27 mouse cellular contexts compared by ENCODE assay signal in genomic region chr2:45062136-45062535, GRCm38 (mm10). TPM values are rescaled to one million over a fixed set of nuclear protein-coding genes. Genes with fewer than 3 reads are reported as not detected.
DNase-seq lines count a peak whose midpoint lies in the region; ATAC-seq and TF ChIP-seq lines count a peak whose summit lies in the region.
"Had no signal": no experiment of that assay in that cellular context is flagged by ENCODE, and none has a peak within 500 bp of the region (broad histone marks: within the 10 kb centered on the region; RNA-seq: fewer than 3 reads in every experiment).

No protein-coding gene starts in this region.

- DNase-seq in forebrain, embryonic 14.5 days (ENCODE audit: low spot score), result no peak
- DNase-seq in forebrain, embryonic 10.5 days (ENCODE audit: extremely low spot score, low spot score), result no peak
- DNase-seq in heart, postnatal 25 days (ENCODE audit: low spot score), result no peak
- peak; percentile 52 for DNase-seq in kidney, adult 11 months
- no peak for DNase-seq in layer of hippocampus, adult 2 months (ENCODE audit: low spot score in 2 of 2)
- DNase-seq in layer of hippocampus, adult 9-11 months, result no peak
- DNase-seq: adrenal gland, adult 8-10 months; cerebellum, adult 2 months; cerebellum, postnatal 14 days; gastrocnemius, adult 2 months; liver, embryonic 13.5 days; lung, adult 18-20 months; thymus, adult 2 months; thymus, postnatal 36 days had no signal

- H3K36me3 ChIP-seq in forebrain, embryonic 14.5 days (ENCODE audit: control insufficient read depth, insufficient read depth, low read length), result no peaks in the 10 kb centered on the region
- peaks cover 12% of the 10 kb centered on the region; the same call in 1 of the 2 replicates for H3K36me3 ChIP-seq in forebrain, embryonic 10.5 days (replicated peaks)
- no peaks in the 10 kb centered on the region for H3K36me3 ChIP-seq in heart, embryonic 14.5 days (ENCODE audit: control insufficient read depth, insufficient read depth, low read length)
- H3K36me3 ChIP-seq in kidney, embryonic 16.5 days (ENCODE audit: insufficient read depth, low read length), result no peaks in the 10 kb centered on the region
- H3K36me3 ChIP-seq: embryonic facial prominence, embryonic 10.5 days; embryonic facial prominence, embryonic 15.5 days; hindbrain, embryonic 15.5 days; limb, embryonic 10.5 days; limb, embryonic 15.5 days; midbrain, embryonic 13.5 days had no signal

- no peak for TF ChIP-seq CTCF in layer of hippocampus, adult 2 months (conservative IDR thresholded peaks at IDR 0.05)

- no peaks in the 10 kb centered on the region for H3K27me3 ChIP-seq in forebrain, embryonic 14.5 days (replicated peaks; ENCODE audit: control insufficient read depth, insufficient read depth, low read length)
- no peaks in the 10 kb centered on the region for H3K27me3 ChIP-seq in forebrain, embryonic 10.5 days (ENCODE audit: poor library complexity, severe bottlenecking)
- H3K27me3 ChIP-seq in heart, embryonic 14.5 days (ENCODE audit: control insufficient read depth, insufficient read depth, low read length), result no peaks in the 10 kb centered on the region
- H3K27me3 ChIP-seq in kidney, embryonic 16.5 days (ENCODE audit: insufficient read depth, low read length), result no peaks in the 10 kb centered on the region
- H3K27me3 ChIP-seq: embryonic facial prominence, embryonic 15.5 days; hindbrain, embryonic 15.5 days; limb, embryonic 15.5 days; liver, embryonic 13.5 days; midbrain, embryonic 13.5 days; neural tube, embryonic 13.5 days had no signal

- no peak overlapping the region for H3K27ac ChIP-seq in forebrain, embryonic 14.5 days (ENCODE audit: low read depth, low read length)
- H3K27ac ChIP-seq in forebrain, embryonic 10.5 days, result no peak overlapping the region
- H3K27ac ChIP-seq in heart, embryonic 14.5 days (replicated peaks in 1 of 2; ENCODE audit: control insufficient read depth in 1 of 2, insufficient read depth in 1 of 2, low read depth in 2 of 2, low read length in 2 of 2), result peak overlapping the region; percentile 51 to 54; a peak in 3 of 4 replicates
- no peak overlapping the region for H3K27ac ChIP-seq in kidney, embryonic 16.5 days (ENCODE audit: low read length)
- peak overlapping the region; percentile 86 for H3K27ac ChIP-seq in layer of hippocampus, adult 2 months
- H3K27ac ChIP-seq: embryonic facial prominence, embryonic 10.5 days; embryonic facial prominence, embryonic 15.5 days; hindbrain, embryonic 15.5 days; kidney, postnatal 0 days; limb, embryonic 10.5 days; limb, embryonic 15.5 days; macrophage; midbrain, embryonic 13.5 days; neural tube, embryonic 13.5 days had no signal

- no peak for ATAC-seq in forebrain, embryonic 14.5 days
- ATAC-seq in heart, embryonic 14.5 days (ENCODE audit: insufficient number of reproducible peaks, insufficient read depth, low FRiP score, low read depth), result no peak
- no peak for ATAC-seq in kidney, embryonic 16.5 days (ENCODE audit: low FRiP score, low TSS enrichment)
- ATAC-seq: lung, postnatal 0 days; midbrain, embryonic 13.5 days had no signal

- H3K4me3 ChIP-seq in forebrain, embryonic 14.5 days (ENCODE audit: low read depth, low read length), result no peak overlapping the region
- H3K4me3 ChIP-seq in forebrain, embryonic 10.5 days, result no peak overlapping the region
- no peak overlapping the region for H3K4me3 ChIP-seq in heart, embryonic 14.5 days (ENCODE audit: control insufficient read depth in 1 of 2, insufficient read depth in 1 of 2, low read depth in 1 of 2, low read length in 2 of 2)
- H3K4me3 ChIP-seq in kidney, embryonic 16.5 days (ENCODE audit: low read length), result no peak overlapping the region
- H3K4me3 ChIP-seq in layer of hippocampus, adult 2 months, result no peak overlapping the region; the same call in 1 of the 2 replicates
- H3K4me3 ChIP-seq: embryonic facial prominence, embryonic 10.5 days; embryonic facial prominence, embryonic 15.5 days; gastrocnemius, adult 2 months; hindbrain, embryonic 15.5 days; limb, embryonic 10.5 days; limb, embryonic 15.5 days; liver, embryonic 13.5 days; midbrain, embryonic 13.5 days; neural tube, embryonic 13.5 days had no signal

- H3K4me1 ChIP-seq in forebrain, embryonic 14.5 days (ENCODE audit: control insufficient read depth, insufficient read depth, low read length), result peaks cover 40% of the 10 kb centered on the region
- H3K4me1 ChIP-seq in forebrain, embryonic 10.5 days, result peaks cover 70% of the 10 kb centered on the region
- H3K4me1 ChIP-seq in heart, embryonic 14.5 days (ENCODE audit: control insufficient read depth in 2 of 2, insufficient read depth in 2 of 2, low read length in 2 of 2), result peaks cover 19 to 43% of the 10 kb centered on the region in 2 experiments
- H3K4me1 ChIP-seq in kidney, embryonic 16.5 days (ENCODE audit: insufficient read depth, low read length), result peaks cover 22% of the 10 kb centered on the region

- H3K9me3 ChIP-seq in forebrain, embryonic 14.5 days (replicated peaks; ENCODE audit: control insufficient read depth, low read length), result no peaks in the 10 kb centered on the region
- no peaks in the 10 kb centered on the region for H3K9me3 ChIP-seq in forebrain, embryonic 10.5 days
- H3K9me3 ChIP-seq in heart, embryonic 14.5 days (ENCODE audit: control insufficient read depth, low read length), result no peaks in the 10 kb centered on the region
- H3K9me3 ChIP-seq in kidney, embryonic 16.5 days (ENCODE audit: low read length), result no peaks in the 10 kb centered on the region
- H3K9me3 ChIP-seq: embryonic facial prominence, embryonic 10.5 days; embryonic facial prominence, embryonic 15.5 days; G1E; hindbrain, embryonic 15.5 days; limb, embryonic 10.5 days; limb, embryonic 15.5 days; liver, embryonic 13.5 days; midbrain, embryonic 13.5 days; neural tube, embryonic 13.5 days had no signal

- WGBS in forebrain, embryonic 14.5 days, result 43% methylated on average over 6 of the region's 6 CpGs
- 84% methylated on average over 6 of the region's 6 CpGs for WGBS in forebrain, embryonic 10.5 days
- WGBS in heart, embryonic 14.5 days, result 54% methylated on average over 6 of the region's 6 CpGs
- 59% methylated on average over 6 of the region's 6 CpGs for whole genome bisulfite sequencing in kidney, embryonic 16.5 days

- intact Hi-C loops in heart, postnatal 25 days (cut with DNase I), result no loop called here

- H3K9ac ChIP-seq in forebrain, embryonic 14.5 days (ENCODE audit: low read length), result peak overlapping the region; percentile 14; the same call in 1 of the 2 replicates
- H3K9ac ChIP-seq in heart, embryonic 14.5 days (ENCODE audit: low read length), result no peak overlapping the region
- no peak overlapping the region for H3K9ac ChIP-seq in kidney, embryonic 16.5 days (replicated peaks; ENCODE audit: low read length)
- H3K9ac ChIP-seq: embryonic facial prominence, embryonic 15.5 days; hindbrain, embryonic 15.5 days; limb, embryonic 15.5 days; liver, embryonic 13.5 days; midbrain, embryonic 13.5 days; neural tube, embryonic 13.5 days had no signal

- H3K4me2 ChIP-seq in forebrain, embryonic 14.5 days (ENCODE audit: low read length), result no peak overlapping the region
- peak overlapping the region; percentile 34 for H3K4me2 ChIP-seq in heart, embryonic 14.5 days (ENCODE audit: low read length)
- H3K4me2 ChIP-seq in kidney, embryonic 16.5 days (replicated peaks; ENCODE audit: low read depth, low read length), result no peak overlapping the region
- H3K4me2 ChIP-seq: embryonic facial prominence, embryonic 15.5 days; hindbrain, embryonic 15.5 days; limb, embryonic 15.5 days; liver, embryonic 13.5 days; midbrain, embryonic 13.5 days; neural tube, embryonic 13.5 days had no signal

RNA-seq across cellular contexts. Expression of gene Zeb2, which starts 55.1 kb away (rescaled TPM):
- 70.6 and 87.0 TPM in 2 replicates for polyA plus RNA-seq in forebrain, embryonic 14.5 days (2014; fragmentation: Nextera tagmentation; extraction: Ambion mirVana)
- 30.2 and 30.4 TPM in 2 replicates for polyA plus RNA-seq in forebrain, embryonic 10.5 days (2016; fragmentation: Nextera tagmentation; extraction: Ambion mirVana)
- polyA plus RNA-seq in heart, embryonic 14.5 days (2014; fragmentation: Nextera tagmentation; extraction: Ambion mirVana), result 22.0 and 22.2 TPM in 2 replicates
- total RNA-seq in heart, postnatal 25 days (2021), result 10 to 100 TPM; 57.4 to 60.3 TPM
- polyA plus RNA-seq in kidney, embryonic 16.5 days (2015; fragmentation: Nextera tagmentation; extraction: Ambion mirVana), result 49.3 and 57.6 TPM in 2 replicates
- total RNA-seq in layer of hippocampus, adult 2 months (2021), result 100 to 1,000 TPM; 430 to 443 TPM

Comparison
In these comparisons a context has a peak if more than half of its experiments do, and no peak if none do; other contexts are left out.
1. H3K27ac ChIP-seq: peak in heart, embryonic 14.5 days (2 of 2) and layer of hippocampus, adult 2 months (single experiment); none in forebrain, embryonic 14.5 days (single experiment), forebrain, embryonic 10.5 days (single experiment) and kidney, embryonic 16.5 days (single experiment).